Mouse (Mus musculus): ENCODE measurements at regions not wholly inside any gene's neighbourhood (a gene's known extent, or its start where the extent isn't known, plus 50 kb on each side); places are given as distances from the start of the nearest gene placed in this dataset.

GRCm38 (mm10) chr2:56959695-56960094, 164.1 kb downstream of the Nr4a2 start:
- TF ChIP-seq CTCF (IDR thresholded peaks at IDR 0.05; ENCODE audit: low read depth, low read length) (no peak), POLR2A (IDR thresholded peaks at IDR 0.05; ENCODE audit: extremely low read depth, insufficient read depth, low read length) (no peak)
